Mouse (Mus musculus): Measurements from ENCODE around the gene Iglon5. TPM values are rescaled to one million over a fixed set of nuclear protein-coding genes. Genes with fewer than 3 reads are reported as not detected.

Iglon5 gene
- polyA plus RNA-seq, 1 experiment from 2014 or later, result not detected

GRCm38 (mm10) chr7:43475706-43476105 lies 14.2 kb downstream of the Iglon5 start:
- Histone ChIP-seq H3K27ac (ENCODE audit: low read length) (no peak overlapping the region), H3K36me3 (ENCODE audit: control insufficient read depth, insufficient read depth) (no peaks in the 10 kb centered on the region), H3K9ac (ENCODE audit: low read depth, low read length) (no peak overlapping the region), H3K9me3 (replicated peaks; ENCODE audit: control insufficient read depth, low read length) (no peaks in the 10 kb centered on the region), H3K4me3 (ENCODE audit: low read depth, low read length) (no peak overlapping the region), H3K4me1 (ENCODE audit: control insufficient read depth, low read depth, low read length) (no peaks in the 10 kb centered on the region), H3K4me2 (ENCODE audit: low read depth, low read length) (no peak overlapping the region), H3K27me3 (ENCODE audit: control insufficient read depth, insufficient read depth, low read depth, low read length) (peaks cover 27% of the 10 kb centered on the region)
- WGBS (ENCODE audit: insufficient replicate concordance), result 7% methylated on average over 23 of the region's 23 CpGs
- no peak for ATAC-seq (ENCODE audit: low read depth)

GRCm38 (mm10) chr7:43470373-43470772 lies 19.5 kb downstream of the Iglon5 start:
- WGBS (ENCODE audit: insufficient replicate concordance), result 35% methylated on average over 8 of the region's 8 CpGs
- H3K9ac ChIP-seq (ENCODE audit: low read depth, low read length), result no peak overlapping the region
- H3K9me3 ChIP-seq (replicated peaks; ENCODE audit: control insufficient read depth, low read length), result no peaks in the 10 kb centered on the region
- no peak overlapping the region for H3K27ac ChIP-seq (ENCODE audit: low read length)
- no peak overlapping the region for H3K4me2 ChIP-seq (ENCODE audit: low read depth, low read length)
- no peak for ATAC-seq (ENCODE audit: low read depth)
- peaks cover 9% of the 10 kb centered on the region for H3K4me1 ChIP-seq (ENCODE audit: control insufficient read depth, low read depth, low read length)
- H3K27me3 ChIP-seq (ENCODE audit: control insufficient read depth, insufficient read depth, low read depth, low read length), result peaks cover under 1% of the 10 kb centered on the region
- H3K36me3 ChIP-seq (ENCODE audit: control insufficient read depth, insufficient read depth), result no peaks in the 10 kb centered on the region
- H3K4me3 ChIP-seq (ENCODE audit: low read depth, low read length), result no peak overlapping the region

GRCm38 (mm10) chr7:43466099-43466694 lies 23.7 kb downstream of the Iglon5 start:
- ATAC-seq (ENCODE audit: low read depth), result peak; percentile 53
- Histone ChIP-seq H3K9me3 (replicated peaks; ENCODE audit: control insufficient read depth, low read length) (no peaks in the 10 kb centered on the region), H3K36me3 (ENCODE audit: control insufficient read depth, insufficient read depth) (no peaks in the 10 kb centered on the region), H3K4me2 (ENCODE audit: low read depth, low read length) (peak overlapping the region; percentile 81), H3K9ac (ENCODE audit: low read depth, low read length) (peak overlapping the region; percentile 45), H3K4me3 (ENCODE audit: low read depth, low read length) (peak overlapping the region; percentile 52), H3K27me3 (ENCODE audit: control insufficient read depth, insufficient read depth, low read depth, low read length) (no peaks in the 10 kb centered on the region), H3K4me1 (ENCODE audit: control insufficient read depth, low read depth, low read length) (peaks cover 19% of the 10 kb centered on the region), H3K27ac (ENCODE audit: low read length) (no peak overlapping the region)
- under 1% methylated on average over 33 of the region's 33 CpGs for WGBS (ENCODE audit: insufficient replicate concordance)

- H3K36me3 ChIP-seq (ENCODE audit: control insufficient read depth, insufficient read depth), result no peaks in the 10 kb centered on the region
- no peaks in the 10 kb centered on the region for H3K27me3 ChIP-seq (ENCODE audit: control insufficient read depth, insufficient read depth, low read depth, low read length)
- peak overlapping the region; percentile 52 for H3K4me3 ChIP-seq (ENCODE audit: low read depth, low read length)
- H3K4me1 ChIP-seq (ENCODE audit: control insufficient read depth, low read depth, low read length), result peaks cover 19% of the 10 kb centered on the region
- H3K9ac ChIP-seq (ENCODE audit: low read depth, low read length), result peak overlapping the region; percentile 58; the same call in 1 of the 2 replicates
- no peaks in the 10 kb centered on the region for H3K9me3 ChIP-seq (replicated peaks; ENCODE audit: control insufficient read depth, low read length)
- WGBS (ENCODE audit: insufficient replicate concordance), result 0% methylated on average over 33 of the region's 33 CpGs
- peak; percentile 89 for ATAC-seq (ENCODE audit: low read depth)
- H3K4me2 ChIP-seq (ENCODE audit: low read depth, low read length), result peak overlapping the region; percentile 81
- H3K27ac ChIP-seq (ENCODE audit: low read length), result 0 out of 2 replicates have a peak overlapping the region, but pooled peaks have one; percentile 12
Observed at GRCm38 (mm10) chr7:43465344-43466098, 24.4 kb downstream of the Iglon5 start.

- Histone ChIP-seq H3K4me2 (ENCODE audit: low read depth, low read length) (peak overlapping the region; percentile 81), H3K9ac (ENCODE audit: low read depth, low read length) (peak overlapping the region; percentile 58; the same call in 1 of the 2 replicates), H3K36me3 (ENCODE audit: control insufficient read depth, insufficient read depth) (no peaks in the 10 kb centered on the region), H3K27me3 (ENCODE audit: control insufficient read depth, insufficient read depth, low read depth, low read length) (no peaks in the 10 kb centered on the region), H3K4me3 (ENCODE audit: low read depth, low read length) (peak overlapping the region; percentile 52), H3K9me3 (replicated peaks; ENCODE audit: control insufficient read depth, low read length) (no peaks in the 10 kb centered on the region), H3K4me1 (ENCODE audit: control insufficient read depth, low read depth, low read length) (peaks cover 19% of the 10 kb centered on the region), H3K27ac (ENCODE audit: low read length) (no peak overlapping the region)
- no peak for ATAC-seq (ENCODE audit: low read depth)
- 9% methylated on average over 35 of the region's 35 CpGs for WGBS (ENCODE audit: insufficient replicate concordance)
Observed at GRCm38 (mm10) chr7:43464864-43465343, 25.0 kb downstream of the Iglon5 start.

GRCm38 (mm10) chr7:43463976-43464375 lies 25.9 kb downstream of the Iglon5 start:
- Histone ChIP-seq H3K36me3 (ENCODE audit: control insufficient read depth, insufficient read depth) (no peaks in the 10 kb centered on the region), H3K27ac (ENCODE audit: low read length) (no peak overlapping the region), H3K9me3 (replicated peaks; ENCODE audit: control insufficient read depth, low read length) (no peaks in the 10 kb centered on the region), H3K4me1 (ENCODE audit: control insufficient read depth, low read depth, low read length) (peaks cover 19% of the 10 kb centered on the region), H3K9ac (ENCODE audit: low read depth, low read length) (no peak overlapping the region), H3K4me3 (ENCODE audit: low read depth, low read length) (no peak overlapping the region), H3K27me3 (ENCODE audit: control insufficient read depth, insufficient read depth, low read depth, low read length) (no peaks in the 10 kb centered on the region), H3K4me2 (ENCODE audit: low read depth, low read length) (no peak overlapping the region)
- 49% methylated on average over 7 of the region's 7 CpGs for WGBS (ENCODE audit: insufficient replicate concordance)
- no peak for ATAC-seq (ENCODE audit: low read depth)

- H3K9ac ChIP-seq (ENCODE audit: low read depth, low read length), result no peak within 1 kb of the TSS
- H3K27me3 ChIP-seq (ENCODE audit: control insufficient read depth, insufficient read depth, low read depth, low read length), result no peaks in the 10 kb centered on the region
- H3K27ac ChIP-seq (ENCODE audit: low read length), result no peak within 1 kb of the TSS
- no peak within 1 kb of the TSS for H3K4me3 ChIP-seq (ENCODE audit: low read depth, low read length)
- no peaks in the 10 kb centered on the region for H3K36me3 ChIP-seq (ENCODE audit: control insufficient read depth, insufficient read depth)
- no peaks in the 10 kb centered on the region for H3K9me3 ChIP-seq (replicated peaks; ENCODE audit: control insufficient read depth, low read length)
- peaks cover 19% of the 10 kb centered on the region for H3K4me1 ChIP-seq (ENCODE audit: control insufficient read depth, low read depth, low read length)
- no peak within 1 kb of the TSS for H3K4me2 ChIP-seq (ENCODE audit: low read depth, low read length)
- 65% methylated on average over 4 of the region's 4 CpGs for WGBS (ENCODE audit: insufficient replicate concordance)
- ATAC-seq (ENCODE audit: low read depth), result no peak
Observed at GRCm38 (mm10) chr7:43462851-43463250, 27.0 kb downstream of the Iglon5 start, which contains the start of gene Vsig10l. TSS of gene Vsig10l (plus strand) at chr7:43463151.

GRCm38 (mm10) chr7:43454371-43454770 lies 35.5 kb downstream of the Iglon5 start:
- Histone ChIP-seq H3K9me3 (replicated peaks; ENCODE audit: control insufficient read depth, low read length) (no peaks in the 10 kb centered on the region), H3K36me3 (ENCODE audit: control insufficient read depth, insufficient read depth) (peaks cover 13% of the 10 kb centered on the region), H3K4me2 (ENCODE audit: low read depth, low read length) (no peak overlapping the region), H3K27me3 (ENCODE audit: control insufficient read depth, insufficient read depth, low read depth, low read length) (no peaks in the 10 kb centered on the region), H3K9ac (ENCODE audit: low read depth, low read length) (no peak overlapping the region), H3K27ac (ENCODE audit: low read length) (no peak overlapping the region), H3K4me1 (ENCODE audit: control insufficient read depth, low read depth, low read length) (no peaks in the 10 kb centered on the region; the same call in 1 of the 2 replicates), H3K4me3 (ENCODE audit: low read depth, low read length) (no peak overlapping the region)
- WGBS (ENCODE audit: insufficient replicate concordance), result 56% methylated on average over 6 of the region's 6 CpGs
- no peak for ATAC-seq (ENCODE audit: low read depth)

Data from liver, embryonic 16.5 days (tissue).